Comparison of ENCODE assay signal across 9 mouse cellular contexts in the genomic region with DNA sequence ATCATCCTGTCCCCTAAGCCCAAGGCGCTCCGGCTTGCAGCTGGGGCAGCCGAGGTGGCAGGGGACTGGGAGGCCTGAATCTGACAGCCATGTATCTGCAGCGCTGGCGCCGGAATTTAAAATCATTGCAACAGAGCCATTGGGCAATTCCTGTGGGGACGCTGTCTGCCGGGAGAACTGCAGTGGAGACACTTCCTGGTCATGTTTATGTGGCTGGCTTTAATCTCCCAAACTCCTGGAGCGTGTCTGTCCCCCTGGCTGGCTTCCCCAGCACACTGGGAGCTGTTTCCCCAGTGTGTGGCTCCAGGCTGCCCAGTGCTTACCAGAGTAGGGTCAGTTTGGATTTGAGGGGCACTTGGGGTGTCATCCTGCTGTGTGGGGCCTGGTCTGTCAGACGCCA.
DNase-seq lines count a peak whose midpoint lies in the region; ATAC-seq and TF ChIP-seq lines count a peak whose summit lies in the region.
"Had no signal": no experiment of that assay in that cellular context is flagged by ENCODE, and none has a peak within 500 bp of the region (broad histone marks: within the 10 kb centered on the region; RNA-seq: fewer than 3 reads in every experiment).

No protein-coding gene starts in this region.

- ATAC-seq in midbrain, embryonic 11.5 days (ENCODE audit: low FRiP score), result no peak
- ATAC-seq in midbrain, embryonic 16.5 days, result no peak
- no peak for ATAC-seq in midbrain, postnatal 0 days (ENCODE audit: low FRiP score)

- H3K27ac ChIP-seq in midbrain, embryonic 11.5 days (ENCODE audit: low read depth, low read length), result no peak overlapping the region
- H3K27ac ChIP-seq in midbrain, embryonic 16.5 days (ENCODE audit: low read length), result no peak overlapping the region
- no peak overlapping the region for H3K27ac ChIP-seq in midbrain, postnatal 0 days (ENCODE audit: low read depth, low read length)
- H3K27ac ChIP-seq: embryonic facial prominence, embryonic 15.5 days had no signal

- no peak overlapping the region for H3K9ac ChIP-seq in midbrain, embryonic 11.5 days (ENCODE audit: low read length)
- no peak overlapping the region for H3K9ac ChIP-seq in midbrain, embryonic 16.5 days (ENCODE audit: low read depth, low read length)
- no peak overlapping the region for H3K9ac ChIP-seq in midbrain, postnatal 0 days (replicated peaks; ENCODE audit: low read length, poor library complexity, severe bottlenecking)
- H3K9ac ChIP-seq: embryonic facial prominence, embryonic 15.5 days had no signal

- DNase-seq in midbrain, embryonic 11.5 days (ENCODE audit: low spot score, missing footprints), result peak; percentile 81
- peak; percentile 78 to 83 for DNase-seq in heart, adult 9 months (ENCODE audit: low spot score in 2 of 2)
- peak; percentile 71 for DNase-seq in kidney, postnatal 14 days
- peak; percentile 29 for DNase-seq in midbrain, postnatal 0 days (ENCODE audit: low spot score)
- no peak for DNase-seq in cerebellum, adult 8-10 months
- DNase-seq in right cerebral cortex, postnatal 14 days, result no peak
- no peak for DNase-seq in layer of hippocampus, adult 11-12 months (ENCODE audit: low spot score)

- H3K4me1 ChIP-seq in midbrain, embryonic 11.5 days (ENCODE audit: control insufficient read depth, insufficient read depth, low read length), result no peaks in the 10 kb centered on the region
- no peaks in the 10 kb centered on the region for H3K4me1 ChIP-seq in midbrain, embryonic 16.5 days (ENCODE audit: control insufficient read depth, insufficient read depth, low read length)
- 0 out of 2 replicates have a peak, but pooled peaks cover 4% of the 10 kb centered on the region for H3K4me1 ChIP-seq in midbrain, postnatal 0 days (ENCODE audit: insufficient read depth, low read length)

- H3K36me3 ChIP-seq in midbrain, embryonic 11.5 days (ENCODE audit: control insufficient read depth, insufficient read depth, low read length), result no peaks in the 10 kb centered on the region
- no peaks in the 10 kb centered on the region for H3K36me3 ChIP-seq in midbrain, embryonic 16.5 days (ENCODE audit: control insufficient read depth, insufficient read depth, low read length)
- H3K36me3 ChIP-seq in midbrain, postnatal 0 days (ENCODE audit: insufficient read depth, low read length), result no peaks in the 10 kb centered on the region
- H3K36me3 ChIP-seq: embryonic facial prominence, embryonic 15.5 days had no signal

- WGBS in midbrain, embryonic 11.5 days, result 49% methylated on average over 10 of the region's 10 CpGs
- 43% methylated on average over 10 of the region's 10 CpGs for WGBS in midbrain, embryonic 16.5 days
- WGBS in midbrain, postnatal 0 days, result 44% methylated on average over 10 of the region's 10 CpGs

- no peak overlapping the region for H3K4me2 ChIP-seq in midbrain, embryonic 11.5 days
- no peak overlapping the region for H3K4me2 ChIP-seq in midbrain, embryonic 16.5 days (ENCODE audit: low read length)
- H3K4me2 ChIP-seq in midbrain, postnatal 0 days (ENCODE audit: low read depth, low read length, poor library complexity, severe bottlenecking), result no peak overlapping the region
- H3K4me2 ChIP-seq: embryonic facial prominence, embryonic 15.5 days had no signal

- TF ChIP-seq CTCF in midbrain, postnatal 0 days (IDR thresholded peaks at IDR 0.05), result no peak

- no peak overlapping the region for H3K4me3 ChIP-seq in midbrain, embryonic 11.5 days (ENCODE audit: low read depth, low read length)
- H3K4me3 ChIP-seq in midbrain, embryonic 16.5 days (ENCODE audit: low read depth, low read length), result no peak overlapping the region
- H3K4me3 ChIP-seq in midbrain, postnatal 0 days (ENCODE audit: low read depth, low read length), result no peak overlapping the region
- H3K4me3 ChIP-seq: embryonic facial prominence, embryonic 15.5 days had no signal

- H3K27me3 ChIP-seq in midbrain, embryonic 11.5 days (ENCODE audit: control insufficient read depth, insufficient read depth, low read length), result no peaks in the 10 kb centered on the region
- no peaks in the 10 kb centered on the region for H3K27me3 ChIP-seq in midbrain, embryonic 16.5 days (ENCODE audit: control insufficient read depth, insufficient read depth, low read depth, low read length)
- H3K27me3 ChIP-seq in midbrain, postnatal 0 days (ENCODE audit: insufficient read depth, low read length), result no peaks in the 10 kb centered on the region
- H3K27me3 ChIP-seq: embryonic facial prominence, embryonic 15.5 days had no signal

- H3K9me3 ChIP-seq in midbrain, embryonic 11.5 days (ENCODE audit: control insufficient read depth, low read length), result no peaks in the 10 kb centered on the region
- no peaks in the 10 kb centered on the region for H3K9me3 ChIP-seq in midbrain, embryonic 16.5 days (replicated peaks; ENCODE audit: control insufficient read depth, low read length, poor library complexity, severe bottlenecking)
- no peaks in the 10 kb centered on the region for H3K9me3 ChIP-seq in midbrain, postnatal 0 days (ENCODE audit: low read length)
- H3K9me3 ChIP-seq: embryonic facial prominence, embryonic 15.5 days had no signal

Comparison
In these comparisons a context has a peak if more than half of its experiments do, and no peak if none do; other contexts are left out.
1. DNase-seq: peak in midbrain, embryonic 11.5 days (single experiment), heart, adult 9 months (2 of 2), kidney, postnatal 14 days (single experiment) and midbrain, postnatal 0 days (single experiment); none in cerebellum, adult 8-10 months (single experiment), right cerebral cortex, postnatal 14 days (single experiment) and layer of hippocampus, adult 11-12 months (single experiment).